Mouse (Mus musculus) olfactory bulb, adult 2 months (tissue): ENCODE data around the gene Ip6k1. TPM values are rescaled to one million over a fixed set of nuclear protein-coding genes. Genes with fewer than 3 reads are reported as not detected.

Experiments
- H3K27ac ChIP-seq: fragments of 200-500 bp; 2 replicates; pipeline ENCODE4 v1.5.1; 2012; ENCODE audit warnings: low read depth, low read length; ENCODE audit not compliant: insufficient read depth
- H3K4me1 ChIP-seq: fragments of 200-500 bp; 2 replicates; pipeline ENCODE4 v1.6.1; 2012; ENCODE audit warnings: low read length; ENCODE audit not compliant: control insufficient read depth, insufficient read depth
- H3K4me3 ChIP-seq: fragments of 200-500 bp; 2 replicates; pipeline ENCODE4 v1.5.1; 2012; ENCODE audit warnings: mild to moderate bottlenecking, low read depth, low read length, moderate library complexity; ENCODE audit not compliant: insufficient read depth
- CTCF ChIP-seq: fragments of 200-500 bp; IDR thresholded peaks from 2 replicates; pipeline ENCODE4 v1.5.1; 2012; ENCODE audit warnings: low read depth, mild to moderate bottlenecking, low read length, moderate library complexity; ENCODE audit not compliant: insufficient read depth
- POLR2A ChIP-seq: fragments of 200-500 bp; IDR thresholded peaks from 2 replicates; pipeline ENCODE4 v1.6.1; 2012; ENCODE audit warnings: mild to moderate bottlenecking, low read depth, low read length, moderate library complexity; ENCODE audit not compliant: insufficient read depth
- WGBS: fragments of 180-500 bp; shearing (Covaris S2); methylation state at CpG from one replicate; pipeline ENCODE4 v1.1.7; 2018; 5-methylcytosine and 5-hydroxymethylcytosine counted together
- polyA plus RNA-seq: library from polyadenylated mRNA; stranded (reverse); fragments of >200 nt; gene quantifications from 2 replicates; pipeline ENCODE4 v1.2.4, GENCODE M21; 2012; ENCODE audit warnings: low replicate concordance; ENCODE audit not compliant: missing spikeins, insufficient read depth, insufficient read length

Ip6k1 gene
- polyA plus RNA-seq, 1 experiment, result 406 TPM

GRCm38 (mm10) chr9:107981684-107982605 lies 20.4 kb upstream of the Ip6k1 start:
- 46% methylated on average over 7 of the region's 7 CpGs for WGBS

GRCm38 (mm10) chr9:107982681-107983346 lies 19.5 kb upstream of the Ip6k1 start, which contains the start of gene Gm20661:
Gm20661 (plus strand) TSS chr9:107983058.
- TF ChIP-seq POLR2A, result no peak
- no peak for TF ChIP-seq CTCF
- peaks cover 39% of the 10 kb centered on the region for H3K4me1 ChIP-seq
- no peak within 1 kb of the TSS for H3K4me3 ChIP-seq
- 51% methylated on average over 14 of the region's 14 CpGs for WGBS
- peak within 1 kb of the TSS; percentile 69 for H3K27ac ChIP-seq

More at GRCm38 (mm10) chr9:107981684-107982605, 20.4 kb upstream of the Ip6k1 start:
- TF ChIP-seq CTCF, result no peak
- no peak for TF ChIP-seq POLR2A
- peaks cover 39% of the 10 kb centered on the region for H3K4me1 ChIP-seq
- no peak overlapping the region for H3K4me3 ChIP-seq
- peak overlapping the region; percentile 27; the same call in 1 of the 2 replicates for H3K27ac ChIP-seq

- Histone ChIP-seq H3K4me1 (peaks cover 39% of the 10 kb centered on the region), H3K4me3 (no peak overlapping the region), H3K27ac (peak overlapping the region; percentile 69)
- TF ChIP-seq CTCF, result no peak
- TF ChIP-seq POLR2A, result no peak
- WGBS, result 51% methylated on average over 4 of the region's 4 CpGs
Measured at GRCm38 (mm10) chr9:107983421-107983890, 18.8 kb upstream of the Ip6k1 start.

- WGBS, result 82% methylated on average over 19 of the region's 19 CpGs
- Histone ChIP-seq H3K4me3 (peak overlapping the region; percentile 64), H3K4me1 (peaks cover 39% of the 10 kb centered on the region), H3K27ac (peak overlapping the region; percentile 19)
- no peak for TF ChIP-seq POLR2A
- no peak for TF ChIP-seq CTCF
Measured at GRCm38 (mm10) chr9:107984052-107984753, 18.1 kb upstream of the Ip6k1 start.

GRCm38 (mm10) chr9:107984754-107985055 lies 17.6 kb upstream of the Ip6k1 start:
- TF ChIP-seq POLR2A (no peak), CTCF (no peak)
- Histone ChIP-seq H3K4me3 (peak overlapping the region; percentile 64), H3K4me1 (peaks cover 39% of the 10 kb centered on the region), H3K27ac (0 out of 2 replicates have a peak overlapping the region, but pooled peaks have one; percentile 19)
- WGBS, result 81% methylated on average over 9 of the region's 9 CpGs

GRCm38 (mm10) chr9:107985131-107986119 lies 16.9 kb upstream of the Ip6k1 start, which contains the start of gene Inka1:
Inka1 (minus strand) TSS chr9:107985879.
- H3K4me1 ChIP-seq, result peaks cover 39% of the 10 kb centered on the region
- WGBS, result 4% methylated on average over 58 of the region's 58 CpGs
- TF ChIP-seq POLR2A (peak; percentile 34; the same call in 1 of the 2 replicates), CTCF (no peak)
- H3K4me3 ChIP-seq, result peak within 1 kb of the TSS; percentile 64
- H3K27ac ChIP-seq, result 0 out of 2 replicates have a peak within 1 kb of the TSS, but pooled peaks have one; percentile 2

GRCm38 (mm10) chr9:107986376-107986775 lies 15.9 kb upstream of the Ip6k1 start:
- Histone ChIP-seq H3K4me3 (peak overlapping the region; percentile 64; the same call in 1 of the 2 replicates), H3K27ac (no peak overlapping the region), H3K4me1 (peaks cover 36% of the 10 kb centered on the region)
- TF ChIP-seq CTCF (peak; percentile 53), POLR2A (no peak)
- WGBS, result 8% methylated on average over 18 of the region's 18 CpGs

GRCm38 (mm10) chr9:107987950-107988349 lies 14.4 kb upstream of the Ip6k1 start:
- Histone ChIP-seq H3K27ac (no peak overlapping the region), H3K4me1 (peaks cover 22% of the 10 kb centered on the region), H3K4me3 (no peak overlapping the region)
- no peak for TF ChIP-seq POLR2A
- TF ChIP-seq CTCF, result no peak
- 74% methylated on average over 3 of the region's 3 CpGs for WGBS
